Mouse (Mus musculus) kidney, adult 2 months (tissue): ENCODE results near the gene Lamtor1. TPM values are rescaled to one million over a fixed set of nuclear protein-coding genes. Genes with fewer than 3 reads are reported as not detected.
A peak's percentile ranks its signal among the peaks of the same experiment; 100 is the strongest.
"Not testable (repeated sequence)": the region's sequence is repeated elsewhere in the genome, so short reads cannot be mapped to it uniquely, and the experiment has no call there.

Experiments
- DNase-seq: peaks from one replicate; pipeline ENCODE4 v3.0.0; 2021
- H3K27ac ChIP-seq: fragments of 200-500 bp; 2 replicates; pipeline ENCODE4 v1.5.1; 2012; ENCODE audit warnings: low read depth, low read length, control low read depth, inconsistent platforms; ENCODE audit not compliant: insufficient read depth
- H3K27me3 ChIP-seq: fragments of 200-500 bp; replicated peaks from 2 replicates; pipeline ENCODE4 v1.6.1; 2012; ENCODE audit warnings: mild to moderate bottlenecking, moderate library complexity, low read length, inconsistent platforms; ENCODE audit not compliant: control insufficient read depth, insufficient read depth
- H3K36me3 ChIP-seq: fragments of 200-500 bp; 2 replicates; pipeline ENCODE4 v1.6.1; 2012; ENCODE audit warnings: mild to moderate bottlenecking, moderate library complexity, low read length, inconsistent platforms; ENCODE audit not compliant: control insufficient read depth, insufficient read depth
- H3K4me1 ChIP-seq: fragments of 200-500 bp; 2 replicates; pipeline ENCODE4 v1.6.1; 2011; ENCODE audit warnings: low read length; ENCODE audit not compliant: control insufficient read depth, insufficient read depth
- H3K4me3 ChIP-seq: fragments of 200-500 bp; 2 replicates; pipeline ENCODE4 v1.5.1; 2011; ENCODE audit warnings: mild to moderate bottlenecking, low read depth, low read length, control low read depth; ENCODE audit not compliant: insufficient read depth
- CTCF ChIP-seq: fragments of 200-500 bp; conservative IDR thresholded peaks from 2 replicates; pipeline ENCODE4 v1.5.1; 2011; ENCODE audit warnings: low read depth, mild to moderate bottlenecking, control low read depth, low read length, moderate library complexity, mixed read lengths; ENCODE audit not compliant: insufficient read depth, insufficient read length
- POLR2A ChIP-seq: fragments of 200-500 bp; IDR thresholded peaks from one replicate; pipeline ENCODE4 v1.6.1; 2011; ENCODE audit warnings: low read depth, low read length, control low read depth
- WGBS: fragments of 180-500 bp; shearing (Covaris S2); methylation state at CpG from one replicate; pipeline ENCODE4 v1.1.7; 2018; 5-methylcytosine and 5-hydroxymethylcytosine counted together
- polyA plus RNA-seq: library from polyadenylated mRNA; depleted of rRNA; stranded (reverse); fragments of >200 nt; gene quantifications from 2 replicates; pipeline ENCODE4 v1.2.3, GENCODE M21; 2012

The Lamtor1 gene
- polyA plus RNA-seq, 1 experiment, result 267 TPM

- Histone ChIP-seq H3K36me3 (peaks cover 4% of the 10 kb centered on the region; the same call in 1 of the 2 replicates), H3K4me3 (no peak overlapping the region), H3K27ac (no peak overlapping the region), H3K4me1 (peaks cover 11% of the 10 kb centered on the region), H3K27me3 (no peaks in the 10 kb centered on the region)
- DNase-seq, result no peak
- TF ChIP-seq CTCF (no peak; the same call in 1 of the 2 replicates), POLR2A (no peak)
- WGBS, result 68% methylated on average over 3 of the region's 3 CpGs
Measured at GRCm38 (mm10) chr7:101911982-101912381, 6.3 kb downstream of the Lamtor1 start.

GRCm38 (mm10) chr7:101918071-101918470 is 12.4 kb downstream of the Lamtor1 start:
- 29% methylated on average over 1 of the region's 1 CpGs for WGBS
- peak; percentile 74 for DNase-seq
- Histone ChIP-seq H3K4me3 (no peak overlapping the region), H3K27me3 (no peaks in the 10 kb centered on the region), H3K27ac (no peak overlapping the region), H3K36me3 (no peaks in the 10 kb centered on the region), H3K4me1 (no peaks in the 10 kb centered on the region)
- TF ChIP-seq CTCF (peak; percentile 95), POLR2A (no peak)

GRCm38 (mm10) chr7:101925892-101926291 is 20.2 kb downstream of the Lamtor1 start:
- not testable (repeated sequence) for H3K36me3 ChIP-seq, H3K4me3 ChIP-seq, DNase-seq, H3K27ac ChIP-seq, H3K4me1 ChIP-seq, H3K27me3 ChIP-seq

GRCm38 (mm10) chr7:101928093-101928492 is 22.4 kb downstream of the Lamtor1 start:
- Histone ChIP-seq H3K27me3 (no peaks in the 10 kb centered on the region), H3K4me3 (no peak overlapping the region), H3K4me1 (no peaks in the 10 kb centered on the region), H3K27ac (no peak overlapping the region), H3K36me3 (no peaks in the 10 kb centered on the region)
- no peak for TF ChIP-seq POLR2A
- no peak for TF ChIP-seq CTCF
- no peak for DNase-seq
- 61% methylated on average over 3 of the region's 3 CpGs for WGBS

- Histone ChIP-seq H3K4me3 (no peak overlapping the region), H3K36me3 (no peaks in the 10 kb centered on the region), H3K4me1 (no peaks in the 10 kb centered on the region; the same call in 1 of the 2 replicates), H3K27ac (no peak overlapping the region), H3K27me3 (no peaks in the 10 kb centered on the region)
- TF ChIP-seq POLR2A (no peak), CTCF (no peak)
- 42% methylated on average over 1 of the region's 1 CpGs for WGBS
- DNase-seq, result no peak
Measured at GRCm38 (mm10) chr7:101932551-101932950, 26.8 kb downstream of the Lamtor1 start.

GRCm38 (mm10) chr7:101933300-101933699 is 27.6 kb downstream of the Lamtor1 start:
- no peak for TF ChIP-seq CTCF
- DNase-seq, result no peak
- Histone ChIP-seq H3K4me1 (no peaks in the 10 kb centered on the region; the same call in 1 of the 2 replicates), H3K27me3 (no peaks in the 10 kb centered on the region), H3K4me3 (peak overlapping the region; percentile 67), H3K36me3 (no peaks in the 10 kb centered on the region), H3K27ac (peak overlapping the region; percentile 28; the same call in 1 of the 2 replicates)
- 3% methylated on average over 15 of the region's 15 CpGs for WGBS

GRCm38 (mm10) chr7:101933751-101934240 is 28.1 kb downstream of the Lamtor1 start, which contains the start of the genes Lrrc51 and Numa1:
TSS of gene Lrrc51 (minus strand) at chr7:101933895.
TSS of gene Numa1 (plus strand) at chr7:101934111.
- TF ChIP-seq POLR2A, result peak; percentile 44
- TF ChIP-seq CTCF, result no peak
- DNase-seq, result peak; percentile 99
- Histone ChIP-seq H3K36me3 (no peaks in the 10 kb centered on the region), H3K4me3 (peak within 1 kb of the TSS; percentile 86), H3K27me3 (no peaks in the 10 kb centered on the region), H3K27ac (peak within 1 kb of the TSS; percentile 53), H3K4me1 (no peaks in the 10 kb centered on the region; the same call in 1 of the 2 replicates)
- WGBS, result under 1% methylated on average over 40 of the region's 40 CpGs

GRCm38 (mm10) chr7:101935957-101936356 is 30.3 kb downstream of the Lamtor1 start:
- no peak overlapping the region for H3K4me3 ChIP-seq
- H3K36me3 ChIP-seq, result no peaks in the 10 kb centered on the region
- DNase-seq, result no peak
- H3K27ac ChIP-seq, result no peak overlapping the region
- WGBS, result 94% methylated on average over 4 of the region's 4 CpGs
- TF ChIP-seq POLR2A, result no peak
- no peak for TF ChIP-seq CTCF
- peaks cover 7% of the 10 kb centered on the region; the same call in 1 of the 2 replicates for H3K4me1 ChIP-seq
- no peaks in the 10 kb centered on the region for H3K27me3 ChIP-seq
